Mouse (Mus musculus) testis, adult 2 months (tissue): ENCODE data around the gene Kiss1r.

Source experiments
- CTCF ChIP-seq: fragments of 200-500 bp; IDR thresholded peaks from 2 replicates; pipeline ENCODE4 v1.5.1; 2012; ENCODE audit warnings: low read depth, mild to moderate bottlenecking, inconsistent platforms, low read length, moderate library complexity; ENCODE audit not compliant: control insufficient read depth, insufficient read depth, insufficient replicate concordance
- POLR2A ChIP-seq: fragments of 200-500 bp; IDR thresholded peaks from 2 replicates; pipeline ENCODE4 v1.6.1; 2012; ENCODE audit warnings: low read depth, mild to moderate bottlenecking, inconsistent platforms, low read length, moderate library complexity; ENCODE audit not compliant: control insufficient read depth

- TF ChIP-seq POLR2A, result no peak
- TF ChIP-seq CTCF, result no peak
These were observed 16.0 kb downstream of the Kiss1r start for GRCm38 (mm10) chr10:79932736-79933135.
